Mouse (Mus musculus): ENCODE results near the gene Arhgef16. TPM values are rescaled to one million over a fixed set of nuclear protein-coding genes. Genes with fewer than 3 reads are reported as not detected.
A peak's percentile ranks its signal among the peaks of the same experiment; 100 is the strongest.

Arhgef16 gene
- polyA plus RNA-seq, 1 experiment from 2014 or later, result 0.22 TPM

- Histone ChIP-seq H3K4me3 (no peak overlapping the region), H3K9ac (no peak overlapping the region), H3K4me2 (no peak overlapping the region), H3K9me3 (replicated peaks) (no peaks in the 10 kb centered on the region), H3K27me3 (no peaks in the 10 kb centered on the region), H3K4me1 (peaks cover 16% of the 10 kb centered on the region), H3K36me3 (ENCODE audit: poor library complexity, severe bottlenecking) (no peaks in the 10 kb centered on the region), H3K27ac (no peak overlapping the region)
- WGBS, result 69% methylated on average over 11 of the region's 11 CpGs
- no peak for ATAC-seq
Measured at GRCm38 (mm10) chr4:154240608-154241007, 60.9 kb downstream of the Arhgef16 start.

GRCm38 (mm10) chr4:154239199-154239598, 62.3 kb downstream of the Arhgef16 start:
- no peak for ATAC-seq
- Histone ChIP-seq H3K4me3 (no peak overlapping the region), H3K4me1 (peaks cover 16% of the 10 kb centered on the region), H3K4me2 (no peak overlapping the region), H3K27ac (no peak overlapping the region), H3K9ac (no peak overlapping the region), H3K36me3 (ENCODE audit: poor library complexity, severe bottlenecking) (no peaks in the 10 kb centered on the region), H3K9me3 (replicated peaks) (no peaks in the 10 kb centered on the region), H3K27me3 (no peaks in the 10 kb centered on the region)
- WGBS, result 86% methylated on average over 8 of the region's 8 CpGs

GRCm38 (mm10) chr4:154237306-154237705, 64.2 kb downstream of the Arhgef16 start:
- Histone ChIP-seq H3K27me3 (no peaks in the 10 kb centered on the region), H3K9ac (0 out of 2 replicates have a peak overlapping the region, but pooled peaks have one; percentile 17), H3K4me1 (peaks cover 16% of the 10 kb centered on the region), H3K27ac (no peak overlapping the region), H3K4me3 (no peak overlapping the region; the same call in 1 of the 2 replicates), H3K36me3 (ENCODE audit: poor library complexity, severe bottlenecking) (no peaks in the 10 kb centered on the region), H3K9me3 (replicated peaks) (no peaks in the 10 kb centered on the region), H3K4me2 (peak overlapping the region; percentile 51)
- WGBS, result 2% methylated on average over 8 of the region's 9 CpGs
- ATAC-seq, result peak; percentile 58; the same call in 1 of the 2 replicates

GRCm38 (mm10) chr4:154236893-154237292, 64.6 kb downstream of the Arhgef16 start:
- Histone ChIP-seq H3K27me3 (no peaks in the 10 kb centered on the region), H3K27ac (no peak overlapping the region), H3K9me3 (replicated peaks) (no peaks in the 10 kb centered on the region), H3K9ac (0 out of 2 replicates have a peak overlapping the region, but pooled peaks have one; percentile 17), H3K36me3 (ENCODE audit: poor library complexity, severe bottlenecking) (no peaks in the 10 kb centered on the region), H3K4me2 (peak overlapping the region; percentile 51), H3K4me3 (no peak overlapping the region), H3K4me1 (peaks cover 16% of the 10 kb centered on the region)
- ATAC-seq, result 0 out of 2 replicates have a peak, but pooled peaks have one; percentile 21
- WGBS, result 9% methylated on average over 10 of the region's 10 CpGs

GRCm38 (mm10) chr4:154236001-154236400, 65.5 kb downstream of the Arhgef16 start:
- Histone ChIP-seq H3K4me2 (no peak overlapping the region), H3K4me3 (no peak overlapping the region), H3K9me3 (replicated peaks) (no peaks in the 10 kb centered on the region), H3K4me1 (peaks cover 16% of the 10 kb centered on the region), H3K27ac (no peak overlapping the region), H3K36me3 (ENCODE audit: poor library complexity, severe bottlenecking) (no peaks in the 10 kb centered on the region), H3K9ac (no peak overlapping the region), H3K27me3 (no peaks in the 10 kb centered on the region)
- 75% methylated on average over 3 of the region's 3 CpGs for WGBS
- no peak for ATAC-seq

- Histone ChIP-seq H3K9ac (no peak overlapping the region), H3K4me2 (no peak overlapping the region), H3K27me3 (no peaks in the 10 kb centered on the region), H3K36me3 (ENCODE audit: poor library complexity, severe bottlenecking) (no peaks in the 10 kb centered on the region), H3K27ac (no peak overlapping the region), H3K4me1 (peaks cover 11% of the 10 kb centered on the region), H3K9me3 (replicated peaks) (no peaks in the 10 kb centered on the region), H3K4me3 (no peak overlapping the region)
- whole genome bisulfite sequencing, result 84% methylated on average over 4 of the region's 4 CpGs
- ATAC-seq, result no peak
Measured at GRCm38 (mm10) chr4:154232295-154232694, 69.2 kb downstream of the Arhgef16 start.

- H3K9me3 ChIP-seq (replicated peaks), result no peaks in the 10 kb centered on the region
- peaks cover 2% of the 10 kb centered on the region; the same call in 1 of the 2 replicates for H3K4me1 ChIP-seq
- H3K27ac ChIP-seq, result no peak overlapping the region
- ATAC-seq, result no peak
- H3K4me2 ChIP-seq, result no peak overlapping the region
- WGBS, result 88% methylated on average over 7 of the region's 7 CpGs
- no peaks in the 10 kb centered on the region for H3K36me3 ChIP-seq (ENCODE audit: poor library complexity, severe bottlenecking)
- H3K4me3 ChIP-seq, result no peak overlapping the region
- no peaks in the 10 kb centered on the region for H3K27me3 ChIP-seq
- no peak overlapping the region for H3K9ac ChIP-seq
Measured at GRCm38 (mm10) chr4:154231380-154231779, 70.1 kb downstream of the Arhgef16 start.

GRCm38 (mm10) chr4:154229569-154229968, 71.9 kb downstream of the Arhgef16 start:
- Histone ChIP-seq H3K9me3 (replicated peaks) (no peaks in the 10 kb centered on the region), H3K36me3 (ENCODE audit: poor library complexity, severe bottlenecking) (no peaks in the 10 kb centered on the region), H3K4me3 (no peak overlapping the region), H3K27ac (no peak overlapping the region), H3K27me3 (no peaks in the 10 kb centered on the region), H3K4me1 (peaks cover 6% of the 10 kb centered on the region), H3K4me2 (no peak overlapping the region), H3K9ac (no peak overlapping the region)
- ATAC-seq, result no peak
- WGBS, result 96% methylated on average over 9 of the region's 9 CpGs

Other genes starting within 250 kb of the Arhgef16 start
- gene Trp73, start 161.5 kb downstream of the Arhgef16 start, polyA plus RNA-seq (2015; fragmentation: Nextera tagmentation; extraction: Ambion mirVana), result 5.2 and 5.9 TPM in 2 replicates
- 59.2 and 61.4 TPM in 2 replicates for gene Wrap73, start 159.3 kb downstream of the Arhgef16 start, polyA plus RNA-seq (2015; fragmentation: Nextera tagmentation; extraction: Ambion mirVana)
- 130 and 134 TPM in 2 replicates for gene Tprgl, start 141.0 kb downstream of the Arhgef16 start, polyA plus RNA-seq (2015; fragmentation: Nextera tagmentation; extraction: Ambion mirVana)
- gene Megf6, start 130.9 kb downstream of the Arhgef16 start, polyA plus RNA-seq (2015; fragmentation: Nextera tagmentation; extraction: Ambion mirVana), result 5.8 and 8.1 TPM in 2 replicates
- 0.21 TPM in 1 of 2 replicates, not detected in the other for gene B230104I21Rik, start 34.5 kb upstream of the Arhgef16 start, polyA plus RNA-seq (2015; fragmentation: Nextera tagmentation; extraction: Ambion mirVana)

All from forebrain, embryonic 13.5 days (tissue).